Mouse (Mus musculus) NIH3T3 (cell line): ENCODE results near the gene Polr2a.
A peak's percentile ranks its signal among the peaks of the same experiment; 100 is the strongest.

Experiments
- DNase-seq: peaks from one replicate; pipeline ENCODE4 v3.0.0-alpha.2; 2012; ENCODE audit warnings: low read depth

Polr2a gene

GRCm38 (mm10) chr11:69758478-69758970 lies at the start of gene Polr2a:
TSS of gene Polr2a (minus strand) at chr11:69758637.
- peak; percentile 99 for DNase-seq

DNA sequence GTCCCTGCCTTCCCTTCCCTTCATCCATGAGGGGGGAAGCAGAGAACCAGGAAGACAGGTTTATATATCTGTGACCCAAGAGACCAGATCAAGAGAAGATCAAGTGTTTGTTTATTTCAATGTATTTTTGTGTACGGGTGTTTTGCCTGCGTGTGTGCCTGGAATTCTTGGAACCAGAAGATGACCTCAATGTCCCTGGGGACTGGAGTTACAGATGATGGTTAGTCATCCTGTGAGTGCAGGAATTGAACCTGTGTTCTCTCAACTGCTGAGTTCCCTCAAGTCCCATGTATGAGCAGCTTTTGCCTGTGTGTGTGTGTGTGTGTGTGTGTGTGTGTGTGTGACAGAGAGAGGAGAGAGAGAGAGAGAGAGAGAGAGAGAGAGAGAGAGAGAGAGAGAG lies 49.2 kb upstream of the Polr2a start:
- peak; percentile 58 for DNase-seq

- DNase-seq: no peak
Measured at GRCm38 (mm10) chr11:69806378-69806777, 47.9 kb upstream of the Polr2a start.

GRCm38 (mm10) chr11:69804972-69805909 lies 46.8 kb upstream of the Polr2a start, which contains the start of gene Tmem102:
TSS of gene Tmem102 (minus strand) at chr11:69805624.
- DNase-seq: no peak

- DNase-seq: no peak
Measured at GRCm38 (mm10) chr11:69804652-69804940, 46.2 kb upstream of the Polr2a start.

- peak; percentile 85 for DNase-seq
Measured at GRCm38 (mm10) chr11:69803786-69804651, 45.6 kb upstream of the Polr2a start.

DNA sequence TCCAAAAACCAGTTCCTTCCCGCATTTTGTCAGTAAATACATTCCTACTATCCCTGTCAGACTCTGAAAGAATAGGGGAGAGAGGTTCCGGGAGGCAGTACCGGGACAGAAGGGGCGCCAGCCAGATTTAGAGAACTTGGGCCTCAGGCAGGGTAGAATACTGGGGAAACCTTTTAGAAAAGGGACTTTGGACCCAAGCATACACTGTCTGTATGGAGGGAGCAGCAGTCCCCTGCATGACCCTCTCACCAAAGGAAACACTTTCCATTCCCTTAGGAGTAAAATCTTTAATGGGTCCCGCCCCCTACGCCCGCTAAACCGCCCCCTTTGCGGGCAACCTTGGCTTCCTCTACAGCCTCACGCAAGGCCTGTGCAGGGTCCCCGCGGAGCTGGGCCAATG lies 44.9 kb upstream of the Polr2a start:
- DNase-seq: no peak

- DNase-seq: peak; percentile 58
Measured at GRCm38 (mm10) chr11:69802648-69803105, 44.2 kb upstream of the Polr2a start.

GRCm38 (mm10) chr11:69801379-69801977 lies 43.0 kb upstream of the Polr2a start, which contains the start of gene Fgf11:
TSS of gene Fgf11 (minus strand) at chr11:69801857.
- DNase-seq: no peak

DNA sequence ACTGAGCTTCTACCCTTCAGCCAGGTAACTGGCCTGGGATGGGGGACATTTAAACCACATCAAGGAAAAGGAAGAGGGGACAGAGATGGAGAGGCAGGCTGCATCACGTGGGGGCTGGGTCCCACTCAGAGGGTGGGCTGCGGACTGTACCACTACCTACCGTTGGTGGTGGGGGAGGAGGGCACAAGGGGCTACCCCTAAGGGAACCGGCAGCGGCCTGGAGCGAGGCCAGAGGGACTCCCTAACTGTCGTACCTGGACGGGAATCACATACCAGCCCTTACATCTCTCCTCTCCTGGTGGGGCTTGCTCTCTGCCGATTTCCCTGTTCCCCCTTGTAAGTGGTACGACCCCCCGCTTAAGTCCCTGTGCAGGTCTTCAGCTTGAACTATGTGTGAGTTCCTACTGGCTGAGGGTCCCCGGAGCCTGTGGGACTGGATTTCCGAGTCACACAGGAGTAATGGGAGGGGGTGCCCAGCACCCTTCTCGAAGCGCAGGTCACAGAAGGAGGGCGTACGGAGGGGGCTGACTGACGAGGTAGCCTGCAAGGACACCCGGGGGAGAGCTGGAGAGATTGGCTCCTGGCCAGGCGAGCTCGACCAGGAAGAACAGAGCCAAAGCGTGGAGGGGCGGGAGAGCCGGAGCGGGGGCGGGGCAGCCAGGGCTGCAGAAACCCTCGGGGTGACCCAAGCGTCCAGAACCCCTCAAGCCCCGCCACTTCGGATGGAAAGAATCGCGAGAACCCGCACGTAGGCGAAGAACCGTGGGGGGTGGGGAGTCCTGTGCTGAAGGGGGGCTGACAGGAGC lies 42.2 kb upstream of the Polr2a start:
- peak; percentile 42 for DNase-seq

DNA sequence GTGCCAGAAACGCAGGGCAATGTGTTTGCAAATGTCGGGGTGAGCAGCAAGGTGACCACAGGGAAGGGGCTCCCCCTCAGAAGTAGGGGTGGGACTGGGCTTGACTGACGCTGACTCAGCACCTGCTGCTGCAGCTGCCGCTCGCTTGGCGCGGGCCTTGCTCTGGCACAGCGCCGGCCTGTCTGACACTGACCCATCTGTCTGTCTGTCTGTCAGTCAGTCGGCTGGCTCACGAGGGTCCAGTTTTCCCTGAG lies 41.6 kb upstream of the Polr2a start:
- DNase-seq: peak; percentile 40

GRCm38 (mm10) chr11:69799394-69800137 lies 41.1 kb upstream of the Polr2a start:
- no peak for DNase-seq

- no peak for DNase-seq
Measured at GRCm38 (mm10) chr11:69797924-69798323, 39.5 kb upstream of the Polr2a start.

GRCm38 (mm10) chr11:69795983-69796435 lies 37.6 kb upstream of the Polr2a start:
- DNase-seq: no peak

GRCm38 (mm10) chr11:69795168-69795982 lies 36.9 kb upstream of the Polr2a start, which contains the start of gene Chrnb1:
TSS of gene Chrnb1 (minus strand) at chr11:69795943.
- peak; percentile 95 for DNase-seq

GRCm38 (mm10) chr11:69793429-69793828 lies 35.0 kb upstream of the Polr2a start:
- DNase-seq: no peak

DNA sequence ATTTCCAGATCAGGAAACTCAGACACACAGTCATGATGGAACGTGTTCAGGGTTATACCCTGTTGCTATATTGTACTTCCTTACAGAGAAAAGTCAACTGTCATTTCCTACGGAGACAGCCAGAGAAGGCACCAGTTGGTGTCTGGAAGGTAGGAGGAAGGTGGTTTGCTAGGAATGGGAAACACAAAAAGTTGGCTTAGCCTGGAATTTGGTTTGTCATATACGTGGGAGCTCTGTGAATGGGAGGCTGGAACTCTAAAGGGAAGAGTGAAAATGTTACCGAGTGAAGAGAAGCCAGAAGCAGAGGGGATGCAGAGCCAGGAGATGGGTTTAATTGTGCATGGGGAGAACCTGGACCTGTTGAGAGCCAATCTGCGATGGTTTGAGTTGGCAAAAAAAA lies 33.0 kb upstream of the Polr2a start:
- DNase-seq: no peak

DNA sequence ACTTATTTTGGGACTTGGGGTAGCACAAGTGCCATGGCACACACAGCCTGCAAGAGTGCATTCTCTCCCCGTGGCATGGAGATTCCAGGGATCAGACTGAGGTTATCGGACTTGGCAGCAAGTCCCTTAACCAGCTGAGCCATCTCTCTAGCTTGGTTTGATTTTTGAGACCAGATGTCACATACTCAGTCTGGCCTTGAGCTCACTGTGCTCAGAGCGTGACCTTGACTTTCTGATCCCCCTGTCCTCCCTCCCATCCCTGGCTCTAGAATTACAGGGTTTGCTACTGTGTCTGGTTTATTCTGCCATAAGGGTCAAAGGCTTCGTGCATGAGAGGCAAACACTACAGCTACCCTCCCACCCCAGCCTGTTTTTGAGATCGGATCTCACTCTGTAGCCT lies 31.0 kb upstream of the Polr2a start:
- DNase-seq: no peak

GRCm38 (mm10) chr11:69787306-69787705 lies 28.9 kb upstream of the Polr2a start:
- DNase-seq: no peak

DNA sequence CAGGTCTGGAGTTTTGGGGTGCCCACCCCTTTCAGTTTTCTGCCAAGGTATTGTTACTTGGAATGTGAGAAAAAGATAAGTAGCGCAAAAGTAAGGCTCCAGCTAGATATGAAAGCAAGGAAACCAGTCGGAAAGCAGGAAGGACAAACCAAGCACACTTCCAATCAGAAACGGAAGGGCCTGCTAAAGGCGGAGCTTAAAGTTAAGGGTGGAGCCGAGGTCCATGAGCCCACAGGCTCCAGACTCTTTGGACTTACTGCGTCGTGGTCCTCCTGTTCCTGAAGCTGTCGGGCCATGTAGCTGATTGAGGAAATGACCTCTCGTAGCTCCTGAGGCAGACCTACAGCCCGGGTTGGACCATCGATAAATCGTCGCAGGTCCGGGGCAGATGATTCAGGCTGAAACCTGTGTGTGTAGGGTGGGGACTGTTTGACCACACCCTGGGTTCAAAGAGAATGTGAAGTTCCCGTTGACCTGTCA lies 26.4 kb upstream of the Polr2a start:
- DNase-seq: no peak
